Mouse (Mus musculus): Measurements from ENCODE around the gene Gm5751.

DNA sequence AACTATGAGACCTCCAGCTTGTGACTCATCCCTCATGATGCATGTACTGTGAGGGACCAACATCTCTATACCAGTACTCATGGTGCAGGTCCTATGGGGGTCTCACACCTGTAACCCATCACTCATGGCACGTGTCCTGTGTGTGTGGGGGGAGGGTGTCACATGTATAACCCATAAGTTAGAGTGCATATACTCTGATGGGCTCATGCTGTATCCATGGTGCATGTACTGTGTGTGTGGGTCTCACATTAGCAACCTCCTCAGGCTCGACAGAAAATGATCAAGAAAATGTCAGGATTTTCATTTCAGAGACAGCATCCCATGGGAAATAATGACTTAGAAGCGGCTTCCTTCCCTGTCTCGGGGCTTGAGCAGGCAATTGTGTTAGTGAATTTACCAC, 47.0 kb downstream of the Gm5751 start:
- TF ChIP-seq CHD1 (IDR thresholded peaks at IDR 0.05; ENCODE audit: low read depth, low read length) = no peak
- TF ChIP-seq MAX (IDR thresholded peaks at IDR 0.05; ENCODE audit: low read length) = no peak
- TF ChIP-seq E2F4 (IDR thresholded peaks at IDR 0.05; ENCODE audit: borderline replicate concordance, low read depth, low read length) = no peak
- no peak for TF ChIP-seq UBTF (IDR thresholded peaks at IDR 0.05; ENCODE audit: borderline replicate concordance, insufficient read depth, low read depth, low read length)
- no peak for TF ChIP-seq CTCF (IDR thresholded peaks at IDR 0.05 in 2 of 3, conservative IDR thresholded peaks at IDR 0.05 in 1 of 3; ENCODE audit: control insufficient read depth in 1 of 3, insufficient read depth in 1 of 3, low read depth in 2 of 3, low read length in 3 of 3, poor library complexity in 1 of 3, severe bottlenecking in 1 of 3)
- TF ChIP-seq BHLHE40 (IDR thresholded peaks at IDR 0.05; ENCODE audit: borderline replicate concordance, low read depth, low read length) = no peak

All from MEL (cell line).